Mouse (Mus musculus): Measurements from ENCODE around the gene Dnaja4. TPM values are rescaled to one million over a fixed set of nuclear protein-coding genes. Genes with fewer than 3 reads are reported as not detected.

Gene Dnaja4
- 1.4 and 2.0 TPM in 2 replicates for polyA plus RNA-seq (2012; rRNA removed; ENCODE audit: low replicate concordance)

DNA sequence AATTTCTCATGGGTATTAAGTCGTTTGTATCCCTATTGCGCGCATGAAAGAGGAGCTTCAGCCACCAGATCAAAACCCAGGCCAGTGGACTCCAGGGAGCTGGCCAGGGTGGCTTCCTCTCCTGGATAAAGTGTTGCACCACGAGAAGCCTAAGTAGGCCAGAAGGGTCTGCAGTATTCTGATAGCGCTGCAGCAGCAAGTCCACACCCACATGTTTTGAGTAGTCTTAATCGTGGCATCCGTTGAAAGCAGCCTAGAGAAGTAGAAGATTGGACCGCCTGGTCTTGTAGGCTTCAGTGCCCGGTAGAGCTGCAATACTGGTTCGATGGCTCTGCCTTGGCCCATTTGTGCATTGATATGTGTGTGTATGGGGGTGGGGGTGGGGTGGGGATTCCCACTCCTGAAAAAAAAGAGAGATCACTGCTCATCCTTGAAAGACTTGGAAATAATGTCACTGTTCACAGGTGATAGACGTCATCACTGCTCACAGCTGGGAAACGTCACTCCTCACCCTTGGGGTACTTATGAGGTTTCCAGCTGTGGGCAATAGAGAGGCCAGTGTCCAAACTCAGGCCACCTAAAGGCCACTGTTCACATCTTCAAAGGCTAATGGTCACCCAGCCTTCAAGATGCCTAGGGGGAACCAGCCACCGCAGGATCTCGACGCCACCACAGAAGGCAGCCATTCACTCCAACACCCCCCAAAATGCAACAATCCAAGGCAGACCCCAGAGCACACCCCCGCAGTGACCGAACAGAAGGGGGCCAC lies at the start of gene Dnaja4:
Dnaja4 (plus strand) TSS at position 556 of the 769 bp plus-strand sequence.

DNA sequence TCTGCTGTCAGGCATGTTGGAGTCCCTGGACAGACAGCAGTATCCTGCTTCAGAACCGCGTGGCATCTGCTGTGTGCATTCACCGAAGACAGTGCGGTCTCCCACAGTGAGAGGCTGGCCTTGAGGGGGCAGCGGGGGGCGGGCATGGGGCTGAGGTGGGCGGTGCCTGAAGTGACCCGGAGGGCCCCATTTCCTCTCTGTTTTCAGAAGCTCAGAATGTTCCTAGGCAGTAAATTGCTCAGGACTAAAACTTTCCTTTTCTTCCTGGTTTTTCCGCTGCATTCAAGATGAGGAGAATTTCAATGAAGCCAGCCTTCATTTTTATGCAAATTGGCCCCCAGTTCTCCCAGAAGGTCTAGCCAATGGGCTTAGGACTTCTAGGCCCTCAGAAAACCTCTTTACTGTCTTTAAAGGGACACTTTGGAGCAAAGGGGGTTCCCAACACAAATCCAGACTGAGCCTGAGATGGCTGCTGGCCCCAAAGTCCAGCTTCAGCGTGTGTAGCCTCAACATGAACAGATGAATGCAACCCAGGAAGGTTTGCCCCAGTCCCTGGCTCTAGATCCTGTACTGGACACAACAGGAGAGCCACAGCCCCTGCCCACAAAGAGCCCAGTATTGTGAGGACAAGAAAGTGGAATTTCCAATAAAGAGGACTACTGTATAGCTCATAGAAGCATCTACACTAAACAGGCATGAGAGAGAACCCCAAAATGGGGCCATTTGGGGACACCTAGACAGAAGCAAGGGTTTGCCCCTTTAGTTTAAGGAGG lies 36.9 kb upstream of the Dnaja4 start, which contains the start of gene Acsbg1:
Acsbg1 (minus strand) TSS at position 266 of the 773 bp plus-strand sequence.

DNA sequence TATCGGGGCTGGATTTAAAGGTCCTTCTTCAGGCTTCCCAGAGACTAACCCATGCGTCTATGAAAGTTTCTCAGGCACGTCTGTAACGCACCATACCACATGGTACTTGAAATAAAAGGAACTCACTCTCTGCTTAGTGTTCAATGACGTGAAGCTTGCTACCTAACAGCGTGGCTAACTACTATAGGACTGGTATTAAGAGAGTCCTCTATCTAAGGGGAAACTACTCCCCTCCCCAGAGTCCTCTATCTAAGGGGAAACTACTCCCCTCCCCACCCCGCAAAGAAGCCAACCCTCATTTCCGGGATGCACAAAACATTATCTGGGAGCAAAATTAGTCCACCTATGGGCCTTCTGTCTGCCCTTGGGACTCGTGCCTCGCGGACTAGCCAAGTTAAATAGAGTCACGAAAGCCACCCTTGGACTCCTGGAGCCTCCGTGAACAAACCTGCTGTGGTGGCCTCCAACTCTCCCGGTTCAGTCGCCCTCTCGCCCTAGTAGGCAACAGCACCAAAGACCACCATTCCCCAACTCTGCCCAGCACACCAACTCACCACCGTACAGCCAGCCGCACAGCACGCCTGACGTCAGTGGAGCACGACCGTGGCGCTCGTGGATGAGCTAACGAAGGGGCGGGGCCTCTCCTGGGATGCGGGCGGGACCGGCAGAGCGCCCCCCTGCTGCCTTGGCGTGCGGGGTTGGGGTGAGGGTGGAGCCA lies 35.4 kb downstream of the Dnaja4 start, which contains the start of gene Wdr61:
Wdr61 (minus strand) TSS at position 599 of the 718 bp plus-strand sequence.

DNA sequence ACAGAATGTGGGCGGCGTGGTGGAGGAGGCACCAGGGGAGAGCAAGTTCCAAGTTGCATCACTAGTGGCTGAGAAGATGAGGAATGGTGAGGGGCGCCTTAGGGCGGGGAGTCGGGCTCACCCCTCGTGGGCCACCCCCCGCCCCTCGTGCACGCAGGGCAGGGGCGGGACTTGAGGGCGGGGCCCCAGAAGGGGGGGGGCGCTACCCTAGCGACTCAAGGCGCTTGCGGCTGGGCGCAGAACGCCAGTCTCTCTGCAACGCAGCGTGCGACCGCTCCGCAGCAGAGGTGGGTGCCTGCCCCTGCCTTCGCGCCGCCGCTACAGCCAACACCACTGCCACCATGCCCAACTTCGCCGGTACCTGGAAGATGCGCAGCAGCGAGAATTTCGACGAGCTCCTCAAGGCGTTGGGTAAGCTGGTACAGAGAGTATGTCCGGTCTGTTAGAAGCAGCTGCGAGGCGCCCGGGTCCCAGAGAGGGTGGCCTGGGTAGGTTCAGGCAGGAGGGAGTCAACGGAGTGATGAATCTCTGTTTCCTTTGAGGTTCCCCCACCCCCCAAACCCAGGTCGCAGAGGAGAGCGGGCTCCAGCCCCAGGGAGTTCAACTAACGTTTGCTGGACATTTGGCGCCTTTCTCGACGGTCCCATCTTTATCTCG lies 66.0 kb downstream of the Dnaja4 start, which contains the start of gene Crabp1:
Crabp1 (plus strand) TSS at position 188 of the 657 bp plus-strand sequence.

Other genes with a start within 250 kb of the Dnaja4 start
- gene Dmxl2, start 197.2 kb upstream of the Dnaja4 start, polyA plus RNA-seq (2012; rRNA removed; ENCODE audit: low replicate concordance): 0.13 and 0.60 TPM in 2 replicates
- 1.8 and 3.2 TPM in 2 replicates for gene Sh2d7, start 159.9 kb upstream of the Dnaja4 start, polyA plus RNA-seq (2012; rRNA removed; ENCODE audit: low replicate concordance)
- 1.7 and 2.6 TPM in 2 replicates for gene Cib2, start 138.7 kb upstream of the Dnaja4 start, polyA plus RNA-seq (2012; rRNA removed; ENCODE audit: low replicate concordance)
- 31.8 and 34.3 TPM in 2 replicates for gene Idh3a, start 112.5 kb upstream of the Dnaja4 start, polyA plus RNA-seq (2012; rRNA removed; ENCODE audit: low replicate concordance)
- gene Acsbg1, start 37.0 kb upstream of the Dnaja4 start, polyA plus RNA-seq (2012; rRNA removed; ENCODE audit: low replicate concordance): 1.1 and 3.6 TPM in 2 replicates
- gene Wdr61, start 35.6 kb downstream of the Dnaja4 start, polyA plus RNA-seq (2012; rRNA removed; ENCODE audit: low replicate concordance): 6.9 and 8.9 TPM in 2 replicates
- 1.8 and 5.5 TPM in 2 replicates for gene Crabp1, start 65.9 kb downstream of the Dnaja4 start, polyA plus RNA-seq (2012; rRNA removed; ENCODE audit: low replicate concordance)
- gene Ireb2, start 164.9 kb downstream of the Dnaja4 start, polyA plus RNA-seq (2012; rRNA removed; ENCODE audit: low replicate concordance): 0.64 and 0.88 TPM in 2 replicates
- gene Hykk, start 218.4 kb downstream of the Dnaja4 start, polyA plus RNA-seq (2012; rRNA removed; ENCODE audit: low replicate concordance): 0.32 and 0.33 TPM in 2 replicates

Measured in duodenum, adult 2 months (tissue).